Mouse (Mus musculus): ENCODE measurements around the gene Oxt.
"Not testable (repeated sequence)": the region's sequence is repeated elsewhere in the genome, so short reads cannot be mapped to it uniquely, and the experiment has no call there.

The Oxt gene

GRCm38 (mm10) chr2:130575873-130576272 lies at the start of gene Oxt:
TSS of gene Oxt (plus strand) at chr2:130576173.
- in situ Hi-C loops (cut with MboI) = no loop called here

- in situ Hi-C loops (cut with MboI) = no loop called here
Observed at GRCm38 (mm10) chr2:130528457-130528856, 47.5 kb upstream of the Oxt start.

DNA sequence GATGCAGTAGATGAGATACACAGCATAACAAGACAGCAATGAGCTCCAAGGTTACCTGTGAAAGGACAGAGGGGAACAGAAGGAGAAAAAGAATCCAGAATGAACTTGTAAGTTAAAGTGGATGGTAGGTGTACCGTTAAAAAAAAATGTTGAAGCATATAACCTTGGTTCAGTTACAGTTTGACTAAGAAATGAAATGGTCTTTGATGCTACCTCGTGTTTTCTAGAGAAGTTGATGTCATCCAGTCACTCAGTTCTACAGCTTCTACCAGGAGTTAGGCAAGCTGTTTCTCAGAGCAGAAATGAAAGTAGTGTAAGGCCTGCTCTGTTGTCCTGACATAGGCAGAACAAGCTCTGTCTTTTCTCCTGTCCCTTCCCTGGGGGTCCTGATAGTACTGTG lies 46.7 kb upstream of the Oxt start:
- in situ Hi-C loops (cut with MboI) = no loop called here

GRCm38 (mm10) chr2:130529925-130530324 lies 46.0 kb upstream of the Oxt start:
- in situ Hi-C loops (cut with MboI) = no loop called here

DNA sequence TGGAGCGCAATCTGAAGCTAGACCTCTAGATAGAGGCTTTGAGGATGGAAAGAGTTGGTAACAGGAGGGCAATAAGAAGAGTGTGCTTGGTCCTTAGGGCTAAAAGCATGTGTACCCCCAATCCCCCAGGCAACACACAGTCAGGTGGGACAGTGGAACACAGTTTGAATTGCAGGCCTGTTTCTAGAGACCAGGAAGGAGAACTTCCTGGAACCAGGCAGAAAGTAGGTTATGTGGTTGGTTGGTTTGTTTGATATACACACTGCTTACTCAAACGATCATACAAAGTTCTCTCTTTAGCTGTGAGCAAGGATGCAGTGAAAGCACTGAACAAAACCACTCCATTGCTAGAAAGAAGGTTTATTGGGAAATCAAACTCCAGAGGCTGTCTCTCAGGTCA lies 43.8 kb upstream of the Oxt start:
- in situ Hi-C loops (cut with MboI) = no loop called here

GRCm38 (mm10) chr2:130535017-130535416 lies 41.0 kb upstream of the Oxt start:
- in situ Hi-C loops (cut with MboI) = no loop called here

DNA sequence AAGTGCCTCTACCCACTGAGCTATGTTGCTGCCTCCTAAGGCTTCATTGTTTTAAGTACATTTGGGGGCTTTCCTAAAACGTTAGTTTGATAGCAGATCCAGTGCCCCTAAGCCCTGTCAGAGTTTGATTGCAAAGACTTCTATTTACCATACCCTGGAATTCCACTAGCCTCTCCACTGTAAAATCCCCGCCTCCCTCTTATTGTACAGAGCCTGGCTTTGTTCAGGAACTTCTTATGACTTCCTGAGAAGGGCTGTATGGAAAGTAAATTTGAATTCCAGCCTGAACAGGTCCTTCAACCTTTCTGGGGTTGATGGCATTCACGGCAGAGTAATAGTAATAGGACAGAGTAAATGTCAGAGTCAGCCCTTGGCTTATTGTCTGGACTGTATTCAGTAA lies 39.1 kb upstream of the Oxt start:
- in situ Hi-C loops (cut with MboI) = no loop called here

GRCm38 (mm10) chr2:130538876-130539546 lies 37.0 kb upstream of the Oxt start:
- in situ Hi-C loops (cut with MboI) = no loop called here

GRCm38 (mm10) chr2:130540266-130540665 lies 35.7 kb upstream of the Oxt start:
- in situ Hi-C loops (cut with MboI) = no loop called here

DNA sequence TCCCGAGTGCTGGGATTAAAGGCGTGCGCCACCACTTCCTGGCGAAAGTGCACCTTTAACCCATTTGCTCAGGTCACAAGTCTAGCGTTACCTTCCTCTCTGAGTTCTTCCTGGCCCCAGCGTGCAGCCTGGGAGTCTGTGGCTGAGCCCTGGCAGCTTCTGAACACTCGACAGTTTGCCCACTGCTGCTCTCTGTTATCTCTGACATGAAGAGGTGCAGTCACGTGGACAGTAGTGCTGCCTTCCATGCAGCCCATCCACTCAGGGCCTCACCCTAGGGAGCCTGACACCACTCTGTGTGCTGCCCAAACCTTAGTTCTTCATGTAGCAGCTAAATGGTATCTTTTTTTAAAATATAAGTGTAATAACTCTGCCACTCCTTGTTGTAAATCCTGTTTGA lies 29.0 kb upstream of the Oxt start:
- in situ Hi-C loops (cut with MboI) = no loop called here

- in situ Hi-C loops (cut with MboI) = no loop called here
Observed at GRCm38 (mm10) chr2:130554841-130555240, 21.1 kb upstream of the Oxt start.

DNA sequence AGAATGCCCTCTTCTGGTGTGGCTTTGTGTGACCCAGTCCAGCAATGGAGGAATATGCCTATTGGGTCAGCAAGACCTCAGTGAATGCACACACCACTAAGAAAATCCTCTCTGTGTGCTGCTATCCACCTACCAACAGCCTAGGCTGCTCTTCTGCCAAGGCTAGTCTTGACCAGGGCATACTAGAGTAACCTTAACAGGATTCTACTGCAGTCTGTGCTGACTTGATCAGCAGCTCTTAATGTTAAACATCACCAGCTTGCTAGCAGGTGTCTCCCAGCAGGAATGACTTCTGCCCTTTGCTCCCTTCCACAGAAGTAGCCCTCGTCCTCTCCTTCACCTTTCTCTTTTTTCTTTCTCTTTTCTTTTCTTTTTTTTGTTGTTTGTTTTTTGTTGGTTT lies 19.7 kb upstream of the Oxt start:
- in situ Hi-C loops (cut with MboI) = no loop called here

DNA sequence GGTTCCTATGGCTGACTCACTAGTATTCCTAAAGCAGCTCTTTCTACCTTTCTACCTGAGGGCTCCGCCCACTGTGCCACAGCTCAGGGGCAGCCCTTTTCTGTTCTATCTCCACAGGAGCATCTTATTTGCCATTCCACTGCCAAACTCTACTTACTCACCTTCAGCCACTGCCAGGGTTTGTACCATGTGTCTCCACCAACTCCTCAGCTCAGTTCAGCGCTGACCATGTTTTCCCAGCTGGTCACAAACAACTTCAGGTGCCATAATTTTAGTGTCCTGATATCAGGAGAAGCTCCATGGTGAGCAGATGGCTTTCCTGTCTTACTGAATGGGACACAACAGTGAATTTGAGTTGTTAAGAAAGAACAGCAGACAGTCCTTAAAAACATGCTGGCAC lies 18.5 kb upstream of the Oxt start:
- in situ Hi-C loops (cut with MboI) = no loop called here

DNA sequence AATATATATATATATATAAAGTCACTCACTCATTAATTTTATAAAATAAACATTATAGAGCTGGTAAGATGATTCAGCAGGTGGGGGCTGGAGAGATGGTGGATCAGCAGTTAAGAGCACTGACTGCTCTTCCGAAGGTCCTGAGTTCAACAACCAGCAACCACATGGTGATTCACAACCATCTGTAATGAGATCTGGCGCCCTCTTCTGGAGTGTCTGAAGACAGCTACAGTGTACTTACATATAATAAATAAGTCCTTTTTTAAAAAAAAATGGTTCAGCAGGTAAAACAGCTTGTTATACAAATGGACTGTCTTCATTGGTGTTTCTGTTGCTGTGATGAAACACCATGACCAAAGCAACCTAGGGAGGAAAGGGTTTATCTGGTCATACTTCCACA lies 18.0 kb upstream of the Oxt start:
- in situ Hi-C loops (cut with MboI) = no loop called here

- in situ Hi-C loops (cut with MboI) = no loop called here
Observed at GRCm38 (mm10) chr2:130563212-130564055, 12.5 kb upstream of the Oxt start, which contains the start of gene Mrps26. TSS of gene Mrps26 (plus strand) at chr2:130563742.

- in situ Hi-C loops (cut with MboI) = no loop called here
Observed at GRCm38 (mm10) chr2:130564063-130564462, 11.9 kb upstream of the Oxt start.

DNA sequence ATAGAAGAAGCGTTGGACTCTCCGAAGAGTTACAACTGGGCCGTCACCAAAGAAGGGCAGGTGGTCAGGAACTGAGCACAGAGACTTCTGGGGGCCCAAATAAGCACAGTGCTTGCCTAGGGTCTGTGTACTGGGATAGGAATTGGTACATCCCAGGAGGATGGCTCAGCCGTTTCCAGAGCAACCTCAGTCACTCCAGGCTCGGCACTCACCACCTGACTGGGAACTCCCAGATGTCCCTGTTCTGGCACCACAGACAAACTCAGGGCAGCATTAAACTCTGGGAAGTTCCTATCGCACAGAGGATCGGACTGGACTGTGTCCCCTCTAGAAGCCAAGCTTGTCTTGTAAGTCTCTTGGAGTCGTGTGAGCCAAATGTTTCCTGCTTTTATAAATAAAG lies 11.0 kb upstream of the Oxt start:
- in situ Hi-C loops (cut with MboI) = no loop called here

DNA sequence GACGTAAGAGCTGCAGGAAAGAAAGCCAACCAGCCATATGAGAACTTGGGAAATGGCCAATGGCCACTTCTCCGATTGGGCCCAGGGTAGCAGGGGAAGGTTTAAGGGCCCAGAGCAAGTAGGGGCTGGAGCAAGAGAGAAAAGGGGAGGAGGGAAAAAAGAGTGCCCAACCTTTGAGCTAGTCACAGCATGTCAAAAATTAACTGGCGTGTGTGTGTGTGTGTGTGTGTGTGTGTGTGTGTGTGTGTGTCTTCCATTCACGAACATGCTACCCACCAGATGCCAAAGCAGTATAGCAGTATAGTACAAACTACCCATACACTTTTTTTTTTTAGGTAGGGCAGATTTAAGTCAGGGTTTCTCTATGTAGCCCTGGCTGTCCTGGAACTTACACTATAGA lies 7.1 kb upstream of the Oxt start:
- in situ Hi-C loops (cut with MboI) = no loop called here

- in situ Hi-C loops (cut with MboI) = no loop called here
Observed at GRCm38 (mm10) chr2:130569926-130570325, 6.0 kb upstream of the Oxt start.

DNA sequence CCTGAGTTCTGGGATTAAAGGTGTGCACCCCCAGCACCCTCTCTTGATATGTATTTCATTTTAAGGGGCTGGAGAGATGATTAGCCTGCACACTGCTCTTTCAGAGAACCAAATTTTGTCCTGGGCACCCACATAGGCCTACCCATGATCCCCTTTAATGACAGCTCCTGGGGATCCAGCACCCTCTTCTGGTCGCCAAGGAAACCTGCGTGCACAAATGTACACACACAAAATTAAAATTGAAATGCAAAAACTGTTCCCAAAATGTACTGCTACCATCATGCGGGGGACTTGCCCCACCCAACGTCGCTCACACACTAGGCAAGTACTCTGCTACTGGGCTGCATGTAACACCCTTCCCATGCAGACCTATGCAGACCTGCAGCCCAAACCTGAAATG lies 1.0 kb upstream of the Oxt start:
- in situ Hi-C loops (cut with MboI) = no loop called here

GRCm38 (mm10) chr2:130576564-130576963 lies 591 bp downstream of the Oxt start:
- in situ Hi-C loops (cut with MboI) = not testable (repeated sequence)

DNA sequence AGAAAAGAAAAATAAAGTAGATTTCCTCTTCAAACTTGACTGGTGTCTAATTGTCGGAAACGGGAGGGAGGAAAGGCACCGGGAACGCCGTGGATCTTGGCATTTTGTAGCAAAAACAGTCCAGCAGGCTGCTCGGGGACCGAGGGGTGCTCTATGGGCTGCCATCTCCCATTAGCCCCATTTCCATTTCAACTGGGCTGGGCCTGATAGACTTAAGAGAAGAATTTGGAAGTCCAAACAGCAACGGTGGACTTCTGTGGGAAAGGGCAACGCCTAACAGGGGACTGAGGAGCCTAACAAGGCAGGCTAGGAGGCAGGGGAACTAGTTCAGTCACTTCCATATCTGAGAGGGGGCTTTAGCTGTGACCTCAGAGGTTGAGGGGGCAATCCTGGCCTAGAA lies 1.0 kb downstream of the Oxt start:
- in situ Hi-C loops (cut with MboI) = no loop called here

- in situ Hi-C loops (cut with MboI) = no loop called here
Observed at GRCm38 (mm10) chr2:130577632-130578031, 1.7 kb downstream of the Oxt start.
